Mouse (Mus musculus) urinary bladder, postnatal 4 days (tissue): Measurements from ENCODE around the gene Anxa7.

Experiments used
- DNase-seq, 2 experiments: peaks; one replicate each; pipeline ENCODE4 v3.0.0; 2021 to 2022; ENCODE audit warnings: low spot score in 2 of 2

Gene Anxa7

DNA sequence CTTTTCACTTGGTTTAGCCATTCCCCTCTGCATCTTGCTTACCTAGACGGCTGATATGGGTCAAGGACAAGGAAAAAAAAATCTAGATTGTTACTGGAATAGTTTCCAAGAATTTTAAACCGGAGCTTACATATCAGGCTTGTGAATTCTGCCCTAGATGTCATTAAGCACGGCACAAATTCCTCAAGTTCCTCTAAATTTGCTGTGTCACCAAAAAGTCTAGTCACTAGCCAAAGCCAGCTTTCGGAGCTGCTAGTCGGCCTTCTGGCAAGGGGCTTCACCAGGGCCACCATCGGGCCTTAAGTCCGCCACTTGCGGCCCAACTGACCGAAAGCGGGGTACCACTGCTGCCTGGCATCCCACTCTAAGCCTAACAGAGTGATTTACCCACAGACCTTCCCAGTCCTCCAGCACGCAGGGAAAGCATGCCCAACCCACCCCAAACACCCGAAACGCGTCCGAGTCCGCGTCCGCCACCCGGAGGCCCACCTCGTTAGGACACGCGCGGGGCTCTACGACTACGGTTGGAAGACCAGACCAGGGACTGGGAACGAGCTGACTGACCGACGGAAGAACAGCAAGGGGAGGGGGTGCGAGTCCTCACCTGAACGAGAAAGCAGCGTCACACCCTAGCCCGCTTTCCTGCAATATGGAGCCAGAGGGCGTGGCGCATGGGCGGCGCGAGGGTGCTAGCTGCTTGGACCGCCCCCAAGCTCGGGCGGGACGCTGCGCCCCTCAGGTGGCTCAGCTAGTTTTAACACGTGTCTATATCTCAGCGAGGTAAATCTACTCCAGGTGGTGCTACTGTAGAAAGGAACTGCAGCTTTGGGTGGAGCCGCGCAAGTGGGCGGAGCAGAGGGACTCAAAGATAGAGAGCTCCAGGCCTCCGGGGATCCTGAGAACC is at the start of gene Anxa7:
TSS of gene Anxa7 (minus strand) at position 843 of the 904 bp plus-strand sequence.
- DNase-seq, result peak; percentile 71 to 76

GRCm38 (mm10) chr14:20529643-20530042 is 49.7 kb upstream of the Anxa7 start:
- DNase-seq, result no peak

DNA sequence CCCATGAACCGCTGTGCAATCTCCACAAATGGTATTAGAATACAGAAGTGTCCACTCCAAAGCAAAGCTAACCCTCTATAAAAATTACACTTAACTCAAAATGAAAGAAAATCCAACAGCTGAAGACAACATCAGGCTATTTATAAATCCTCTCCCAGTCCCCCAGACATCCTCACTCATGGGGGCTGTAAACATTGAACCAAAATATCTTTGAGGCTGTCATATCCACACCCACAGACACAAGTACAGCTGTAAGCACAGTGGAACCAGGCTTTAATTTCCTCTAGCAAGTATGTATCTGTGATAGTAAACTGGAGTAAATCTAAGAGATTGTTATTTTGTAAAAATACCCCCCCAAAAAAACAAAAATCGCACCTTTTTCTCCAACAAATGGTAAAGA is 40.2 kb upstream of the Anxa7 start:
- no peak for DNase-seq

DNA sequence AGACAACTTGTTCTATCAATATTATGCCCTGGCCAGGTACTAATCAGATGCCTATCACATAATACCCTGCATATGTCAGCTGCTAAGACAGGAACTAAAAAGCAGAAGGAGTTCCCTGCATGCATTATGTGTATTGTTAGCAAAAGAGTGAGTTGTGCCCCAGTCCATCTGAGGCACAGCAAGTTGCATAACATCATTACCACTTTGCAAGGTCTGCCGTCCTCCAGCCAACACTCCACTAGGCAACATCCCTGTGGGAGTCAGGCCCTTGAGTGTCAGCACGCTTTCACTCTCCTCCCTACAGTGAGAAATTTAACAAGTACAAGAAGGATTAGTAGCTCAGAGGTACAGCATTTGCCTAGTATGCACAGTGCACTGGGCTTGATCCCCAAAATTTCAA is 28.5 kb upstream of the Anxa7 start:
- no peak for DNase-seq

GRCm38 (mm10) chr14:20502966-20503365 is 23.0 kb upstream of the Anxa7 start:
- DNase-seq, result no peak

DNA sequence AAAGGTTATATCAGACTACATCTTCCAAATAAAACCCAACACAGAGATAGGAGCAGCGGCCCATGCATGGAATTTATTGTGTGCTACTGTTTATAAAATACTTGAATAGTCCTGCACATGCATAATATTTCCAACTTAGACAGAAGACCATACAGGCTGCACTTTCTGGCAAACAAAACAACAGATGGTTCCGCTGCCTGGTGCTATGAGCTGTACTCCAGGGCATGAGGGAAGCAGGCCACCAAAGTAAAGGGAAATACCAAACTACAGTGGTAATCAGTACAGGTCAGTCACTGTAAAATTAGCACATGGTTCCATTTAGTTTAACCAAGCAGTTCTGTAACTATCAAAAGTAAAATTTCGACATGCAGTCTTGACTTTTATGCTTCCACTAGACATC is 20.0 kb upstream of the Anxa7 start:
- no peak for DNase-seq

- DNase-seq, result no peak
Observed at GRCm38 (mm10) chr14:20496603-20497002, 16.7 kb upstream of the Anxa7 start, which contains the start of gene Mss51. Gene Mss51 (minus strand): TSS chr14:20496901.

GRCm38 (mm10) chr14:20486031-20486430 is 6.1 kb upstream of the Anxa7 start:
- DNase-seq, result no peak

GRCm38 (mm10) chr14:20482051-20482751 is 2.3 kb upstream of the Anxa7 start:
- DNase-seq, result no peak

GRCm38 (mm10) chr14:20481211-20481610 is 1.3 kb upstream of the Anxa7 start:
- DNase-seq, result no peak

DNA sequence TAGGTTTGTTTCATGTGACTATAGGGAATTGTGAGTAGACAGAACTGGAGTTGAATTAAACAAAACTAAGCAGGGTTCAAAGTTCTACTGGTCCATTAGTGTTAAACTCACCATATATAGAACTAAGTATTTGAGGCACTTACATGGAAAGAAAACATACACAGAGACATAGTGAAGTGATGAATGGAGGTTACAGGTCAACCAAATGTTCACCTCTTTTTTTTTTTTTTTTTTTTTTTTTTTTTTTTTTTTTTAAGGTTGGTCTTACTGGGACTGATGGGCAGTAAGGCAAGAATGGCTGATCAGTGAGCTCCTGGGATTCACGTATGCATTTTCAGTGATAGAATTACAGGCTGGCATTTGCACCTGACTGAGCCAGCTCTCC is 254 bp upstream of the Anxa7 start:
- no peak for DNase-seq

DNA sequence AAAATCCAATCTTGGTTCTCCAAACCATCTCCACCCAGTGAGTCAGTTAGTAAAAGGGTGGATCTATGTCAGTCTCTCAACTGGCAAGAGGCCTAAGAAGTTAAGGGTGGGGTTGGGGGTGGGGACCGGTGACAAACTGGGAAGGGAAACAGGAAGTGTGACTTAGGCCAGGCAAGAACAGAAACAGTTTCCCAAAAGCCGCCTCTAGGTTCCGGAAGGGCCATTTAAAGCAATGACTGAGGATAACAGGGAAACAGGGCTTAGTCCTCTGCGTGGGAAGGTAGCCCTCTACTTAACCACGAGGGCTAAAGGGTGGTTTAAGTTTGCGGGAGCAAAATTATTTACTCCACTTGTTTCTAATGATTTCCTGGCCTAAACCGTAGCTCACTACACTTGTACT is 1.1 kb downstream of the Anxa7 start:
- DNase-seq, result no peak

GRCm38 (mm10) chr14:20478385-20478784 is 1.5 kb downstream of the Anxa7 start:
- DNase-seq, result no peak

GRCm38 (mm10) chr14:20477261-20478025 is 2.5 kb downstream of the Anxa7 start:
- no peak for DNase-seq

- DNase-seq, result no peak
Observed at GRCm38 (mm10) chr14:20460216-20460615, 19.7 kb downstream of the Anxa7 start.

DNA sequence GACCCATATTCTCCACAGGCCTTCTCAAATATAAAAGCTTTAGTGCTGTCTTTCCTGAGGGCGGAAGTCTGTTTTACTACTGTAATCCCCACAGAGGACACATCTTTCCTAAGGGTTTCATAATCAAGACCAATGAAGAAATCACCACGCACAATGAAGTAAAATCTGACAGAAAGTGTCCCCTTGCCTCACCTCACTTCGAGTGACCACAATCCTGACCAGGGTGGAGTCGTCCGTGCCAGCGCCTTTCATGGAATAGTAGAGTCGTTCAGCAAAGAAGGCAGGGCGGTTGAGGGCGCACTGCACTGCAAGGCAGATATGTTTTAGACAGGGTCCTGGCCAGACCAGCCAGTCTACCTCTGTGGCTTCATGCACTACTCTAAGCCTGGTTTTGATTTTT is 21.6 kb downstream of the Anxa7 start:
- no peak for DNase-seq

GRCm38 (mm10) chr14:20452929-20453328 is 27.0 kb downstream of the Anxa7 start:
- DNase-seq, result no peak

GRCm38 (mm10) chr14:20451765-20452331 is 28.1 kb downstream of the Anxa7 start, which contains the start of gene Cfap70:
Gene Cfap70 (minus strand): TSS chr14:20452226.
- peak; percentile 50 to 69 for DNase-seq

- no peak for DNase-seq
Observed at GRCm38 (mm10) chr14:20451302-20451701, 28.6 kb downstream of the Anxa7 start.

GRCm38 (mm10) chr14:20447209-20447608 is 32.7 kb downstream of the Anxa7 start:
- no peak for DNase-seq

- DNase-seq, result no peak
Observed at GRCm38 (mm10) chr14:20442252-20442651, 37.7 kb downstream of the Anxa7 start.

- DNase-seq, result no peak
Observed at GRCm38 (mm10) chr14:20436976-20437375, 43.0 kb downstream of the Anxa7 start.
